Mouse (Mus musculus) brain, embryonic 14.5 days (tissue): ENCODE measurements around the gene Pi4ka.

ENCODE experiments used
- CTCF ChIP-seq: fragments of 200-500 bp; IDR thresholded peaks from 2 replicates; pipeline ENCODE4 v1.5.1; 2012; ENCODE audit warnings: inconsistent platforms, mild to moderate bottlenecking, moderate library complexity, borderline replicate concordance; ENCODE audit not compliant: insufficient read depth, insufficient read length; ENCODE audit errors: extremely low read depth
- POLR2A ChIP-seq: fragments of 200-500 bp; IDR thresholded peaks from 2 replicates; pipeline ENCODE4 v1.6.1; 2012; ENCODE audit warnings: mild to moderate bottlenecking, inconsistent platforms, borderline replicate concordance; ENCODE audit not compliant: poor library complexity, insufficient read depth, insufficient read length, severe bottlenecking; ENCODE audit errors: extremely low read depth

GRCm38 (mm10) chr16:17232794-17233701 is 173.1 kb downstream of the Pi4ka start, which contains the start of gene Hic2:
- TF ChIP-seq POLR2A (peak; percentile 97), CTCF (no peak)
